Mouse (Mus musculus) monocyte, adult 59 days (primary cell): ENCODE measurements around the gene Rhox4c. TPM values are rescaled to one million over a fixed set of nuclear protein-coding genes. Genes with fewer than 3 reads are reported as not detected.

Experiments used
- total RNA-seq, 2 experiments: library from RNA; stranded (reverse); gene quantifications; one replicate each; pipeline ENCODE4 v1.2.4; 2023

The Rhox4c gene
- total RNA-seq: not detected

GRCm38 (mm10) chrX:37480037-37480436, at the start of gene Rhox4c:
Gene Rhox4c (plus strand): TSS chrX:37480337.

GRCm38 (mm10) chrX:37432194-37432593, 47.9 kb upstream of the Rhox4c start, which contains the start of gene Rhox4b:
Gene Rhox4b (plus strand): TSS chrX:37432494.

GRCm38 (mm10) chrX:37453380-37453779, 26.8 kb upstream of the Rhox4c start, which contains the start of gene Rhox2c:
Gene Rhox2c (plus strand): TSS chrX:37453680.

GRCm38 (mm10) chrX:37458285-37458684, 21.9 kb upstream of the Rhox4c start, which contains the start of gene Rhox3c:
Gene Rhox3c (plus strand): TSS chrX:37458585.

GRCm38 (mm10) chrX:37514059-37514458, 33.9 kb downstream of the Rhox4c start, which contains the start of gene Rhox4d:
Gene Rhox4d (plus strand): TSS chrX:37514359.

GRCm38 (mm10) chrX:37530152-37530551, 50.0 kb downstream of the Rhox4c start, which contains the start of gene Rhox2e:
Gene Rhox2e (plus strand): TSS chrX:37530452.

Other genes starting within 250 kb of the Rhox4c start
- not detected for gene Rhox2a, start 235.4 kb upstream of the Rhox4c start, total RNA-seq
- not detected for gene Rhox3a, start 230.4 kb upstream of the Rhox4c start, total RNA-seq
- not detected for gene Rhox4a, start 215.0 kb upstream of the Rhox4c start, total RNA-seq
- not detected for gene Rhox3a2, start 100.3 kb upstream of the Rhox4c start, total RNA-seq
- not detected for gene Rhox4a2, start 89.5 kb upstream of the Rhox4c start, total RNA-seq
- not detected for gene Rhox2b, start 68.3 kb upstream of the Rhox4c start, total RNA-seq
- not detected for gene Rhox4b, start 47.8 kb upstream of the Rhox4c start, total RNA-seq
- not detected for gene Rhox2c, start 26.7 kb upstream of the Rhox4c start, total RNA-seq
- gene Rhox3c, start 21.8 kb upstream of the Rhox4c start, total RNA-seq: not detected
- not detected for gene Rhox2d, start 13.1 kb downstream of the Rhox4c start, total RNA-seq
- gene Rhox4d, start 34.0 kb downstream of the Rhox4c start, total RNA-seq: not detected
- gene Rhox2e, start 50.1 kb downstream of the Rhox4c start, total RNA-seq: not detected
- not detected for gene Rhox3e, start 61.7 kb downstream of the Rhox4c start, total RNA-seq
- gene Rhox4e, start 77.1 kb downstream of the Rhox4c start, total RNA-seq: not detected
- gene Rhox2f, start 91.1 kb downstream of the Rhox4c start, total RNA-seq: not detected
- not detected for gene Rhox3f, start 100.7 kb downstream of the Rhox4c start, total RNA-seq
- not detected for gene Rhox4f, start 127.4 kb downstream of the Rhox4c start, total RNA-seq
- gene Rhox3g, start 148.3 kb downstream of the Rhox4c start, total RNA-seq: not detected
- gene Rhox2g, start 163.1 kb downstream of the Rhox4c start, total RNA-seq: not detected
- gene Rhox4g, start 171.0 kb downstream of the Rhox4c start, total RNA-seq: not detected
- not detected for gene Rhox3h, start 188.4 kb downstream of the Rhox4c start, total RNA-seq
- not detected for gene Rhox2h, start 192.9 kb downstream of the Rhox4c start, total RNA-seq